Mouse (Mus musculus) liver, embryonic 15.5 days (tissue): ENCODE measurements around the gene Atp2a1. TPM values are rescaled to one million over a fixed set of nuclear protein-coding genes. Genes with fewer than 3 reads are reported as not detected.
A peak's percentile ranks its signal among the peaks of the same experiment; 100 is the strongest.
"Not testable (repeated sequence)": the region's sequence is repeated elsewhere in the genome, so short reads cannot be mapped to it uniquely, and the experiment has no call there.

Experiments used
- ATAC-seq: fragments of 200-750 bp; cut with Nextera tagmentation; 2 replicates; pipeline ENCODE4 v1.8.0; 2017; ENCODE audit warnings: moderate number of reproducible peaks, mild to moderate bottlenecking, moderate library complexity; ENCODE audit not compliant: insufficient read depth
- H3K27ac ChIP-seq: fragments of 300-500 bp; sonication (generic); replicated peaks from 2 replicates; pipeline ENCODE4 v1.5.1; 2015; ENCODE audit warnings: mild to moderate bottlenecking, inconsistent platforms
- H3K27me3 ChIP-seq: fragments of 300-500 bp; sonication (generic); 2 replicates; pipeline ENCODE4 v1.6.1; 2015; ENCODE audit warnings: mild to moderate bottlenecking, inconsistent platforms
- H3K36me3 ChIP-seq: fragments of 300-500 bp; sonication (generic); replicated peaks from 2 replicates; pipeline ENCODE4 v1.6.1; 2015; ENCODE audit warnings: moderate library complexity, mild to moderate bottlenecking, inconsistent platforms
- H3K4me1 ChIP-seq: fragments of 300-500 bp; sonication (generic); replicated peaks from 2 replicates; pipeline ENCODE4 v1.6.1; 2015; ENCODE audit warnings: inconsistent platforms
- H3K4me2 ChIP-seq: fragments of 300-500 bp; sonication (generic); 2 replicates; pipeline ENCODE4 v1.6.1; 2015; ENCODE audit warnings: moderate library complexity, mild to moderate bottlenecking, inconsistent platforms
- H3K4me3 ChIP-seq: fragments of 300-500 bp; sonication (generic); replicated peaks from 2 replicates; pipeline ENCODE4 v1.5.1; 2015; ENCODE audit warnings: mild to moderate bottlenecking, inconsistent platforms
- H3K9ac ChIP-seq: fragments of 300-500 bp; sonication (generic); 2 replicates; pipeline ENCODE4 v1.6.1; 2015; ENCODE audit warnings: moderate library complexity, mild to moderate bottlenecking, inconsistent platforms
- H3K9me3 ChIP-seq: fragments of 300-500 bp; sonication (generic); replicated peaks from 2 replicates; pipeline ENCODE4 v1.6.1; 2016; ENCODE audit warnings: inconsistent platforms
- WGBS: fragments of 180-500 bp; shearing (Covaris S2); methylation state at CpG from one replicate; pipeline ENCODE4 v1.1.7; 2015; ENCODE audit warnings: mixed read lengths; ENCODE audit not compliant: insufficient replicate concordance; 5-methylcytosine and 5-hydroxymethylcytosine counted together
- polyA plus RNA-seq: library from polyadenylated mRNA; unstranded; fragments of >200 nt; fragmentation: Nextera tagmentation; extraction: Ambion mirVana; gene quantifications from 2 replicates; pipeline ENCODE4 v1.2.1, GENCODE M21; 2015

The Atp2a1 gene
- polyA plus RNA-seq, 1 experiment from 2014 or later: 16.5 TPM

GRCm38 (mm10) chr7:126408686-126409085 is 54.2 kb downstream of the Atp2a1 start:
- Histone ChIP-seq H3K4me3 (no peak overlapping the region), H3K9ac (no peak overlapping the region), H3K36me3 (no peaks in the 10 kb centered on the region), H3K4me2 (no peak overlapping the region), H3K27ac (no peak overlapping the region), H3K4me1 (no peaks in the 10 kb centered on the region), H3K9me3 (no peaks in the 10 kb centered on the region), H3K27me3 (peaks cover 15% of the 10 kb centered on the region; the same call in 1 of the 2 replicates)
- 76% methylated on average over 2 of the region's 2 CpGs for WGBS
- ATAC-seq: no peak

DNA sequence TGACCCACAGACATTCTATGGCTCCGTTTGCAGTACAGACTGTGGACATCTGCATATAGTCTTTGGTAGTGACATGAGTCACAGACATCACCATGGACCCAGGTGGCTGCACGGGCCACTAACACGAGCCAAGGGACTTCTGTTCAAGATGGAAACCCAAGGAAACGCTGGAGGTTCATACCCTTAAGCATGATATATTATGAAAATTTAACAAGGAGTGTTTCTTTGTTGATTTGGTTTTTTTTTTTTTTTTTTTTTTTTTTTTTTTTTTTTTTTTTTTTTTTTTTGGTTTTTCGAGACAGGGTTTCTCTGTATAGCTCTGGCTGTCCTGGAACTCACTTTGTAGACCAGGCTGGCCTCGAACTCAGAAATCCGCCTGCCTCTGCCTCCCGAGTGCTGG is 60.4 kb downstream of the Atp2a1 start:
- WGBS: 62% methylated on average over 8 of the region's 8 CpGs

DNA sequence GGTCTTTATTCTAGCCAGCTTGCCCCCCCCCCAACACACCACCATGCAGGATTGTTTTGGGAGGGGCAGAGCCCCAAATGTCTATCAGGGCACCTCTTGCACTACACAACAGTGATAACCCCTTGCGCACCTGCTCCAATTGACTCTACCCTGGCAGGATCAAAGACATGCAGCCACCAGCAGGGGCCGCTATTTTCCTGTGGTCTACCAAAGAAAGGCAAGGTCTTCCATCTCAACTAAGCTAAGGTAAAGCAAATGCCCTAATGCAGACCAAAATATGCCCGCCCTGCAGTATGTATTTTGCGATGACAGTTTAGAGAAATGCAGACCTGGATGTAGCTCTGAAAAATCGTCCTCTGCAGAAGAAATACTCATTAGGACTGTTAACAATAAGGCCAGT is 63.4 kb downstream of the Atp2a1 start:
- H3K4me3 ChIP-seq: no peak overlapping the region
- WGBS: 7% methylated on average over 5 of the region's 5 CpGs
- no peaks in the 10 kb centered on the region for H3K36me3 ChIP-seq
- no peak overlapping the region for H3K4me2 ChIP-seq
- no peak for ATAC-seq
- no peak overlapping the region for H3K9ac ChIP-seq
- H3K9me3 ChIP-seq: no peaks in the 10 kb centered on the region
- H3K4me1 ChIP-seq: peaks cover 31% of the 10 kb centered on the region
- H3K27ac ChIP-seq: no peak overlapping the region
- no peaks in the 10 kb centered on the region for H3K27me3 ChIP-seq

More for the DNA sequence above, 60.4 kb downstream of the Atp2a1 start:
- H3K4me1 ChIP-seq, H3K36me3 ChIP-seq, H3K9ac ChIP-seq, H3K27ac ChIP-seq, ATAC-seq, H3K4me2 ChIP-seq, H3K9me3 ChIP-seq, H3K27me3 ChIP-seq, H3K4me3 ChIP-seq: not testable (repeated sequence)

GRCm38 (mm10) chr7:126397822-126398221 is 65.1 kb downstream of the Atp2a1 start:
- peaks cover 32% of the 10 kb centered on the region for H3K4me1 ChIP-seq
- no peaks in the 10 kb centered on the region for H3K27me3 ChIP-seq
- H3K9ac ChIP-seq: 0 out of 2 replicates have a peak overlapping the region, but pooled peaks have one; percentile 12
- no peaks in the 10 kb centered on the region for H3K9me3 ChIP-seq
- 32% methylated on average over 4 of the region's 4 CpGs for WGBS
- H3K27ac ChIP-seq: peak overlapping the region; percentile 53; the same call in 1 of the 2 replicates
- H3K36me3 ChIP-seq: 0 out of 2 replicates have a peak, but pooled peaks cover 4% of the 10 kb centered on the region
- ATAC-seq: no peak
- H3K4me3 ChIP-seq: no peak overlapping the region
- H3K4me2 ChIP-seq: peak overlapping the region; percentile 80

GRCm38 (mm10) chr7:126397221-126397620 is 65.7 kb downstream of the Atp2a1 start:
- H3K4me1 ChIP-seq: peaks cover 32% of the 10 kb centered on the region
- H3K36me3 ChIP-seq: 0 out of 2 replicates have a peak, but pooled peaks cover 4% of the 10 kb centered on the region
- peak; percentile 40 for ATAC-seq
- H3K27me3 ChIP-seq: no peaks in the 10 kb centered on the region
- H3K4me2 ChIP-seq: peak overlapping the region; percentile 80
- H3K4me3 ChIP-seq: peak overlapping the region; percentile 89
- H3K9me3 ChIP-seq: no peaks in the 10 kb centered on the region
- peak overlapping the region; percentile 53 for H3K27ac ChIP-seq
- 10% methylated on average over 6 of the region's 6 CpGs for WGBS
- H3K9ac ChIP-seq: 0 out of 2 replicates have a peak overlapping the region, but pooled peaks have one; percentile 12

GRCm38 (mm10) chr7:126396298-126397119 is 66.4 kb downstream of the Atp2a1 start, which contains the start of gene Nfatc2ip:
Nfatc2ip (minus strand) TSS chr7:126396737.
- peak within 1 kb of the TSS; percentile 80 for H3K4me2 ChIP-seq
- no peaks in the 10 kb centered on the region for H3K27me3 ChIP-seq
- H3K27ac ChIP-seq: peak within 1 kb of the TSS; percentile 82
- peak; percentile 98 for ATAC-seq
- H3K36me3 ChIP-seq: peaks cover 6% of the 10 kb centered on the region
- WGBS: under 1% methylated on average over 59 of the region's 59 CpGs
- no peaks in the 10 kb centered on the region for H3K9me3 ChIP-seq
- peak within 1 kb of the TSS; percentile 89 for H3K4me3 ChIP-seq
- H3K9ac ChIP-seq: peak within 1 kb of the TSS; percentile 94
- peaks cover 32% of the 10 kb centered on the region for H3K4me1 ChIP-seq

Other genes starting within 250 kb of the Atp2a1 start
- 1.5 and 1.8 TPM in 2 replicates for gene Sbk1, start 190.5 kb downstream of the Atp2a1 start, polyA plus RNA-seq
- 5.7 and 7.0 TPM in 2 replicates for gene Lat, start 93.5 kb downstream of the Atp2a1 start, polyA plus RNA-seq
- gene Spns1, start 85.7 kb downstream of the Atp2a1 start, polyA plus RNA-seq: 17.7 and 20.6 TPM in 2 replicates
- 2.0 and 2.9 TPM in 2 replicates for gene Nfatc2ip, start 66.4 kb downstream of the Atp2a1 start, polyA plus RNA-seq
- gene Cd19, start 48.2 kb downstream of the Atp2a1 start, polyA plus RNA-seq: 2.3 and 3.1 TPM in 2 replicates
- 6.3 TPM in 2 replicates for gene Rabep2, start 34.3 kb downstream of the Atp2a1 start, polyA plus RNA-seq
- 13.6 and 15.1 TPM in 2 replicates for gene Sh2b1, start 12.3 kb upstream of the Atp2a1 start, polyA plus RNA-seq
- gene Tufm, start 24.3 kb upstream of the Atp2a1 start, polyA plus RNA-seq: 81.2 and 96.3 TPM in 2 replicates
- gene Atxn2l, start 40.3 kb upstream of the Atp2a1 start, polyA plus RNA-seq: 26.2 and 26.8 TPM in 2 replicates
- 79.3 and 86.2 TPM in 2 replicates for gene Eif3c, start 103.3 kb upstream of the Atp2a1 start, polyA plus RNA-seq
- gene Apobr, start 121.8 kb upstream of the Atp2a1 start, polyA plus RNA-seq: 2.3 and 2.5 TPM in 2 replicates
- gene Cln3, start 122.7 kb upstream of the Atp2a1 start, polyA plus RNA-seq: 11.9 and 12.6 TPM in 2 replicates
- 0.12 and 0.18 TPM in 2 replicates for gene Il27, start 131.8 kb upstream of the Atp2a1 start, polyA plus RNA-seq
- 3.7 and 4.6 TPM in 2 replicates for gene Nupr1, start 167.8 kb upstream of the Atp2a1 start, polyA plus RNA-seq
- 29.1 and 31.0 TPM in 2 replicates for gene Sgf29, start 186.2 kb upstream of the Atp2a1 start, polyA plus RNA-seq
- 37.8 and 52.1 TPM in 2 replicates for gene Sult1a1, start 213.3 kb upstream of the Atp2a1 start, polyA plus RNA-seq
- 71.8 and 82.7 TPM in 2 replicates for gene Bola2, start 232.3 kb upstream of the Atp2a1 start, polyA plus RNA-seq
- gene Slx1b, start 232.7 kb upstream of the Atp2a1 start, polyA plus RNA-seq: 3.0 TPM in 2 replicates
- 109 and 118 TPM in 2 replicates for gene Coro1a, start 244.7 kb upstream of the Atp2a1 start, polyA plus RNA-seq